Mouse (Mus musculus): ENCODE measurements around the gene Alg14. TPM values are rescaled to one million over a fixed set of nuclear protein-coding genes. Genes with fewer than 3 reads are reported as not detected.
A peak's percentile ranks its signal among the peaks of the same experiment; 100 is the strongest.

Gene Alg14
- polyA plus RNA-seq, 1 experiment from 2014 or later: 37.0 TPM

DNA sequence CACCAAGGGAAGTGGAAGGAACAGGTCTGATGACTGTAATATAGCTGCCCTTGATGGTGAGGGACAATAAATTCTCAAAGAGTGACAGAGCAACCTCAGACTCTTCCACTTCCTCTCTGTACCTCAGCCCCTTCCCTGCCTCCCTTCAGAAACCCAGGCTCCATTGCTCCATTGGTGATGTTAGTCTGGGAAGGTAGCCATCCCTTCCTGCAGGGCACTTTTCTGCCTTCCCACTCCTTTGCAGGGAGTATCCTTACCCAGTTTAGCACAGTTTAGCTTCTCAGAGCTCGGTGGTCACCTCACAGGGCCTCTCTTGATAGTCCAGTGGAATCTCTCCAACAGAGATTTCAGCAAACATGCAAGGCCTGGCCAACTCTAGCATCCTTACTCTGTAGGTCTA lies 30.7 kb upstream of the Alg14 start:
- H3K27ac ChIP-seq: no peak overlapping the region
- no peak for ATAC-seq (ENCODE audit: insufficient number of reproducible peaks, insufficient read depth, low FRiP score, low TSS enrichment, low read depth)
- no peak overlapping the region for H3K4me3 ChIP-seq
- peaks cover 59% of the 10 kb centered on the region for H3K27me3 ChIP-seq
- no peak overlapping the region for H3K9ac ChIP-seq
- no peaks in the 10 kb centered on the region for H3K9me3 ChIP-seq
- H3K4me1 ChIP-seq: peaks cover 10% of the 10 kb centered on the region; the same call in 1 of the 2 replicates
- 74% methylated on average over 1 of the region's 1 CpGs for WGBS
- H3K4me2 ChIP-seq: no peak overlapping the region
- no peaks in the 10 kb centered on the region for H3K36me3 ChIP-seq

GRCm38 (mm10) chr3:121261251-121261650 lies 30.3 kb upstream of the Alg14 start:
- H3K27me3 ChIP-seq: peaks cover 60% of the 10 kb centered on the region
- no peak for ATAC-seq (ENCODE audit: insufficient number of reproducible peaks, insufficient read depth, low FRiP score, low TSS enrichment, low read depth)
- H3K9me3 ChIP-seq: no peaks in the 10 kb centered on the region
- no peak overlapping the region for H3K9ac ChIP-seq
- H3K36me3 ChIP-seq: no peaks in the 10 kb centered on the region
- H3K27ac ChIP-seq: no peak overlapping the region
- H3K4me1 ChIP-seq: peaks cover 10% of the 10 kb centered on the region; the same call in 1 of the 2 replicates
- 58% methylated on average over 7 of the region's 7 CpGs for WGBS
- no peak overlapping the region for H3K4me3 ChIP-seq
- no peak overlapping the region for H3K4me2 ChIP-seq

- peaks cover 10% of the 10 kb centered on the region; the same call in 1 of the 2 replicates for H3K4me1 ChIP-seq
- no peaks in the 10 kb centered on the region for H3K36me3 ChIP-seq
- peak overlapping the region; percentile 98 for H3K4me2 ChIP-seq
- peak overlapping the region; percentile 75 for H3K9ac ChIP-seq
- H3K27me3 ChIP-seq: peaks cover 65% of the 10 kb centered on the region
- WGBS: 10% methylated on average over 21 of the region's 21 CpGs
- peak overlapping the region; percentile 65 for H3K4me3 ChIP-seq
- ATAC-seq (ENCODE audit: insufficient number of reproducible peaks, insufficient read depth, low FRiP score, low TSS enrichment, low read depth): no peak
- no peaks in the 10 kb centered on the region for H3K9me3 ChIP-seq
- no peak overlapping the region for H3K27ac ChIP-seq
Measured at GRCm38 (mm10) chr3:121261939-121262520, 29.5 kb upstream of the Alg14 start.

GRCm38 (mm10) chr3:121262521-121263204 lies 28.9 kb upstream of the Alg14 start:
- ATAC-seq (ENCODE audit: insufficient number of reproducible peaks, insufficient read depth, low FRiP score, low TSS enrichment, low read depth): peak; percentile 86
- under 1% methylated on average over 97 of the region's 97 CpGs for WGBS
- Histone ChIP-seq H3K9me3 (no peaks in the 10 kb centered on the region), H3K4me3 (peak overlapping the region; percentile 65), H3K36me3 (no peaks in the 10 kb centered on the region), H3K4me1 (peaks cover 10% of the 10 kb centered on the region; the same call in 1 of the 2 replicates), H3K9ac (peak overlapping the region; percentile 75), H3K27me3 (peaks cover 68% of the 10 kb centered on the region), H3K4me2 (peak overlapping the region; percentile 98), H3K27ac (no peak overlapping the region)

- H3K27me3 ChIP-seq: peaks cover 68% of the 10 kb centered on the region
- no peaks in the 10 kb centered on the region for H3K36me3 ChIP-seq
- 2% methylated on average over 20 of the region's 20 CpGs for WGBS
- no peak overlapping the region for H3K27ac ChIP-seq
- H3K9me3 ChIP-seq: no peaks in the 10 kb centered on the region
- peak; percentile 9; the same call in 1 of the 2 replicates for ATAC-seq (ENCODE audit: insufficient number of reproducible peaks, insufficient read depth, low FRiP score, low TSS enrichment, low read depth)
- peaks cover 10% of the 10 kb centered on the region; the same call in 1 of the 2 replicates for H3K4me1 ChIP-seq
- H3K4me2 ChIP-seq: peak overlapping the region; percentile 98
- H3K4me3 ChIP-seq: peak overlapping the region; percentile 65
- H3K9ac ChIP-seq: peak overlapping the region; percentile 75
Measured at GRCm38 (mm10) chr3:121263205-121263548, 28.4 kb upstream of the Alg14 start.

DNA sequence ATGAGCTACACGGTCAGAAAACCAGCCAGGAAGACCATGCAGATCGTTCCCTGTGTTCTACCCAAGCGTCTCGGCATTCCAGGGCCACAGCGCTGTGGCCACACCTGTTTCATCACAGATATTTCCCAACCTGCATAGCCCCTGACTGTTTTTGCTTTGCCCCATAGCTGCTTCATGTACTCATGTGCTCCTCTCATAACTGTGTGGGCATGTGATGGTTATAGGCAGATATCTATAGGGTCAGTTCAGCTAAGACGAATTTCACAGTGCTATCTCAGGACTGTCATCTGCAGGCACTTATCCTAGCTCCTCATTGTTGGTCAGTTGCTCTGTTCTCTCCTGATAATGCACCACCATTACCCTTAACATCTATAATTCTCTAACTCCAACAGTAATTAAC lies 27.3 kb upstream of the Alg14 start:
- Histone ChIP-seq H3K4me2 (no peak overlapping the region), H3K27ac (no peak overlapping the region), H3K9ac (no peak overlapping the region), H3K36me3 (no peaks in the 10 kb centered on the region), H3K9me3 (no peaks in the 10 kb centered on the region), H3K4me3 (no peak overlapping the region), H3K27me3 (peaks cover 64% of the 10 kb centered on the region), H3K4me1 (peaks cover 10% of the 10 kb centered on the region; the same call in 1 of the 2 replicates)
- WGBS: 59% methylated on average over 6 of the region's 6 CpGs
- no peak for ATAC-seq (ENCODE audit: insufficient number of reproducible peaks, insufficient read depth, low FRiP score, low TSS enrichment, low read depth)

DNA sequence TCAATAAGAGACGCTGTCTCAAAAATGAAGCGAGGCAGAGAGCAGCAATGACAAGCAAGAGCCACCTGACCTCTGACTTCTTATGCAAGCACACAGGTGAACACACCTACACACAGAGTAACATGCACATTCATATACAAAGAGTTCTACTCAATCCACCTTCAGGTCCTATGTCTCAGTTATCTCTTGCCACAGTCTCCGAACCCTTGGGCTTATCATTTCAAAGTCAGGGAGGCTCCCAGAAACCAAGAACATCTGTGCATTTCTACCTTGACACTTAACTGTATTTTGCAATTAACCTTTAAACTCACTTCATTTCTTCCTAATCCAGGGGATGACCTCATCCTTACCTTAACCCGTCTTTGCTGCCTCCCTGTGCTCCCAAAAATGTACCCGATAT lies 24.3 kb upstream of the Alg14 start:
- Histone ChIP-seq H3K4me2 (no peak overlapping the region), H3K36me3 (no peaks in the 10 kb centered on the region), H3K27ac (no peak overlapping the region), H3K9ac (no peak overlapping the region), H3K4me3 (no peak overlapping the region), H3K9me3 (no peaks in the 10 kb centered on the region), H3K4me1 (peaks cover 8% of the 10 kb centered on the region; the same call in 1 of the 2 replicates), H3K27me3 (peaks cover 35% of the 10 kb centered on the region)
- 68% methylated on average over 5 of the region's 5 CpGs for WGBS
- no peak for ATAC-seq (ENCODE audit: insufficient number of reproducible peaks, insufficient read depth, low FRiP score, low TSS enrichment, low read depth)

GRCm38 (mm10) chr3:121272577-121272976 lies 19.0 kb upstream of the Alg14 start:
- no peaks in the 10 kb centered on the region for H3K4me1 ChIP-seq
- H3K9me3 ChIP-seq: no peaks in the 10 kb centered on the region
- no peak overlapping the region for H3K27ac ChIP-seq
- 67% methylated on average over 2 of the region's 2 CpGs for WGBS
- no peaks in the 10 kb centered on the region for H3K27me3 ChIP-seq
- ATAC-seq (ENCODE audit: insufficient number of reproducible peaks, insufficient read depth, low FRiP score, low TSS enrichment, low read depth): no peak
- no peak overlapping the region for H3K4me3 ChIP-seq
- no peaks in the 10 kb centered on the region for H3K36me3 ChIP-seq
- H3K9ac ChIP-seq: no peak overlapping the region
- H3K4me2 ChIP-seq: no peak overlapping the region

DNA sequence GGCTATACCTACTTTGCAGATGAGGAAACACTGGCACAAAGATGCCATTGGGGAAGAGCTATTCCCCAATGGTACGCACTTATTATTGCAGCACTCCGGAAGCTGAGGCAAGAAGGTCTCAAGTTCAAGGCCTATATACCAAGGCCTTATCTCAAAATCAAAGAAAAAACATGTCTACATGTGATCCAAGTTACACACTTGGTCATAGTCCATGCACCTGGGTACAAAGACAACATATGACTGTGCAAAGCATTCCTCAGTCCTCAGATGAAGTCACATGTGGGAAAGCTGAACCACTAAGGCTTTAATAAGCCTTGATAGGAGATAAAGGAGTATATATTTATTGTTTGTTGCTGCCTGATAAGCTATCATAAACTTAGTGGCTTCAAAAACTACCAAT lies 17.6 kb upstream of the Alg14 start:
- no peaks in the 10 kb centered on the region for H3K27me3 ChIP-seq
- no peak for ATAC-seq (ENCODE audit: insufficient number of reproducible peaks, insufficient read depth, low FRiP score, low TSS enrichment, low read depth)
- H3K4me3 ChIP-seq: no peak overlapping the region
- WGBS: 90% methylated on average over 2 of the region's 2 CpGs
- no peaks in the 10 kb centered on the region for H3K36me3 ChIP-seq
- no peak overlapping the region for H3K27ac ChIP-seq
- no peak overlapping the region for H3K4me2 ChIP-seq
- H3K4me1 ChIP-seq: no peaks in the 10 kb centered on the region
- no peaks in the 10 kb centered on the region for H3K9me3 ChIP-seq
- H3K9ac ChIP-seq: no peak overlapping the region

GRCm38 (mm10) chr3:121277009-121277408 lies 14.6 kb upstream of the Alg14 start:
- 63% methylated on average over 4 of the region's 4 CpGs for WGBS
- no peak for ATAC-seq (ENCODE audit: insufficient number of reproducible peaks, insufficient read depth, low FRiP score, low TSS enrichment, low read depth)
- H3K4me1 ChIP-seq: no peaks in the 10 kb centered on the region

GRCm38 (mm10) chr3:121277557-121277956 lies 14.0 kb upstream of the Alg14 start:
- no peaks in the 10 kb centered on the region for H3K4me1 ChIP-seq
- no peak overlapping the region for H3K4me2 ChIP-seq
- no peaks in the 10 kb centered on the region for H3K36me3 ChIP-seq
- H3K4me3 ChIP-seq: no peak overlapping the region
- H3K27ac ChIP-seq: no peak overlapping the region
- WGBS: 84% methylated on average over 4 of the region's 4 CpGs
- H3K27me3 ChIP-seq: no peaks in the 10 kb centered on the region
- no peaks in the 10 kb centered on the region for H3K9me3 ChIP-seq
- no peak overlapping the region for H3K9ac ChIP-seq
- no peak for ATAC-seq (ENCODE audit: insufficient number of reproducible peaks, insufficient read depth, low FRiP score, low TSS enrichment, low read depth)

More at GRCm38 (mm10) chr3:121277009-121277408, 14.6 kb upstream of the Alg14 start:
- Histone ChIP-seq H3K36me3 (no peaks in the 10 kb centered on the region), H3K9ac (no peak overlapping the region), H3K27ac (no peak overlapping the region), H3K27me3 (no peaks in the 10 kb centered on the region), H3K4me2 (no peak overlapping the region), H3K9me3 (no peaks in the 10 kb centered on the region), H3K4me3 (no peak overlapping the region)

DNA sequence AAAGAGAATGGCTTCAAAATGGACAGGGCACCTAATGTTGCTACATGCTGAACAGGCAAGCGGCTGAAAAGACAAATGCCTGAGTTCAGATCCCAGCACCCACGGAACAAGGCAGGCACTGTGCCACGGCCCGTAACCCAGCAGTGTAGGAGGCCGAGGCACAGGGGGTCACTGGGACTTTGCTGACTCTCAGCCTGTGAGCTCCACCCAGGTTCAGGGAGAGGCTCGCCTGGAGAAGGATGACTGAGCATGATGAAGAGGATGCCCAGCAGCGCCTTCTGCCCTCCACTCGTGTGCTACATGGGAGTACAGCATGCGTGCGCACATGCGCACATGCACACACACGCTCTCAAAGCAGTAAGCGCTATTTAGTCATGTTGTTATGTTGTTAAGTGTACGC lies 11.9 kb upstream of the Alg14 start:
- Histone ChIP-seq H3K36me3 (no peaks in the 10 kb centered on the region), H3K4me2 (no peak overlapping the region)
- 83% methylated on average over 14 of the region's 14 CpGs for WGBS

More for the DNA sequence above, 11.9 kb upstream of the Alg14 start:
- Histone ChIP-seq H3K27me3 (no peaks in the 10 kb centered on the region), H3K9ac (no peak overlapping the region), H3K4me1 (no peaks in the 10 kb centered on the region), H3K9me3 (no peaks in the 10 kb centered on the region), H3K27ac (no peak overlapping the region), H3K4me3 (no peak overlapping the region)
- no peak for ATAC-seq (ENCODE audit: insufficient number of reproducible peaks, insufficient read depth, low FRiP score, low TSS enrichment, low read depth)
